Mouse (Mus musculus) frontal cortex, postnatal 14 days (tissue): ENCODE measurements around the gene Aldh1l1.

ENCODE experiments used
- DNase-seq, 2 experiments: peaks; one replicate each; pipeline ENCODE4 v3.0.0; 2022; ENCODE audit warnings: low spot score in 2 of 2

The Aldh1l1 gene

GRCm38 (mm10) chr6:90590707-90591106, 104.5 kb downstream of the Aldh1l1 start:
- DNase-seq: no peak

GRCm38 (mm10) chr6:90594972-90595371, 108.7 kb downstream of the Aldh1l1 start:
- DNase-seq: no peak

DNA sequence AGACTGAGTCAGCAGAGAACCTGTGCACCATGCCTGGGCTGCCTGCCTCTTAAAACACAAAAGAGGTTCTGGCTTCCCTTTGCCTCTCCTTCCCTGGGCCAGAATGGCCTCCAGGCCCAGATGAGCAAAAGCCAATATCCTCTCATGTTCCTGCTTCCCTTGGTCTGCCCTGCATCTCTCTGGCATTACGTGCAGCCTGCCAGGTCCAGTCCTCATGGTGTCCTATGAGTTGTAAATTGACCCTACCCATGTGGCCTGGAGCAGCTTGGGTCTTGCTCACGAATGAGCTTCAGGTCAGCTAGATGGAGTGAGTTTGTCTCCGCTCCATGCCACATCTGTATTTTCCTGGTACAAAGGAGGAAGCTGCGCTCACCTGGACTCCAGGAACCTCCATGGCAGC, 110.8 kb downstream of the Aldh1l1 start:
- no peak for DNase-seq

- no peak for DNase-seq
Measured at GRCm38 (mm10) chr6:90597592-90597991, 111.4 kb downstream of the Aldh1l1 start.

GRCm38 (mm10) chr6:90598197-90598596, 112.0 kb downstream of the Aldh1l1 start:
- DNase-seq: no peak

GRCm38 (mm10) chr6:90600351-90600750, 114.1 kb downstream of the Aldh1l1 start:
- DNase-seq: no peak

GRCm38 (mm10) chr6:90601736-90602135, 115.5 kb downstream of the Aldh1l1 start:
- DNase-seq: no peak

DNA sequence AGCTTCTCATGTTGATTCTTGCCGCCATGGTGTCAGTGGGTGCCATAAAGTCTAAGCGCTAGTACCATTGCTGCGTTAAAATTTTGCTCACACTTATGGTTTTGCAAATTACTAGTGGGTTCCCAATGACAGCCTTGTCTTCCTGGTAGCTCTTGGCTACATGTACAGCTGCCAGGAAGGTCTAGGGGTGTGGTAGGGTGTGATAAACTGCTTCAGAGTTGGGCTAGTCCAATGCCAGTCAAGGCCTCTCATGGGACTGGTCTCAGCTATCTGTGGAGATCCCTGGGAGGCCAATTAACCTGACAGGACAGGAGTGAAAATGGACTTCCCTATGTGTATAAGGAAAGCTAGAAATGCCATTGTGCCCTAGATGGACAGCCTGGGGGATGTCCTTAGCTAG, 116.1 kb downstream of the Aldh1l1 start:
- DNase-seq: no peak

GRCm38 (mm10) chr6:90603126-90603525, 116.9 kb downstream of the Aldh1l1 start:
- no peak for DNase-seq

DNA sequence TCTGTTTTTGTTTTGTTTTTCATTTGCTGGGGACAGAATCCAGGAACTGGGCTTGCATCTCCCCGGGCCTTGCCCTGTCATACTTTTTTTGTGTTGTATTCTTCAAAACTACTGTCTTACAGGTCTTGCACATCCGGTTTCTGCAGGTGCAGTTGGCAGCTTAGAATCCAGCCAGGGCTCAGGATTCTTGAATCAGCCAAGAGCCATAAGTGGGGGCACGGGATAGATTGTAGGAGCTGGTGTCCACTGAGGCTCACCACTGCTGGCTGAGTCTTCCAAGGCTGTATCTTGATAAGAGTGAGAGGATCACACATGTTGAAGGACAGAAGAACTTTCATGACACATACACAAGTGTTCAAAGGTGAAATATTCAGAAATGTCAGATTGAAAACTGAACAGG, 117.9 kb downstream of the Aldh1l1 start:
- no peak for DNase-seq

- DNase-seq: peak; percentile 71 to 81
Measured at GRCm38 (mm10) chr6:90604533-90605297, 118.5 kb downstream of the Aldh1l1 start, which contains the start of gene Slc41a3. Gene Slc41a3 (plus strand): TSS chr6:90604725.

- no peak for DNase-seq
Measured at GRCm38 (mm10) chr6:90605298-90605665, 119.1 kb downstream of the Aldh1l1 start.

GRCm38 (mm10) chr6:90606538-90606937, 120.3 kb downstream of the Aldh1l1 start:
- DNase-seq: no peak

DNA sequence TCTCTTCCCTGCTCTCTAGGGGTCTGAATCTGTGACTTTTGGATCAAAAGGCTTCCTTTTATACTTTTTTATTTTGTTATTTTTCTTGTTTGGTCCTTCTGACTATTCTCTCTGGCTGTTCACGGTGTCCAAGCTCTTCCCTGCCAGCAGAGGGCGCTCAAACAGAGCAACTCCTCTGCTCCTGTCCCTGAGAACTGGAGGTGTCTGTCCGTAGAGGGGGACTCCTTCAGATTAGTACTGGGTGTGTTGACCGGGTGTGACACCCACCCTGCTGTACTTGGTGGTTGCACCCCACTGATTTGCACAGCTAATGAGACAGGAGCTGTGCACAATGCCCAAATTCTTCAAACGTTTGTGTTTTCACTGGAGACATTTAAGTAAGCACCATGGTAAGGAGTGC, 121.0 kb downstream of the Aldh1l1 start:
- DNase-seq: no peak

DNA sequence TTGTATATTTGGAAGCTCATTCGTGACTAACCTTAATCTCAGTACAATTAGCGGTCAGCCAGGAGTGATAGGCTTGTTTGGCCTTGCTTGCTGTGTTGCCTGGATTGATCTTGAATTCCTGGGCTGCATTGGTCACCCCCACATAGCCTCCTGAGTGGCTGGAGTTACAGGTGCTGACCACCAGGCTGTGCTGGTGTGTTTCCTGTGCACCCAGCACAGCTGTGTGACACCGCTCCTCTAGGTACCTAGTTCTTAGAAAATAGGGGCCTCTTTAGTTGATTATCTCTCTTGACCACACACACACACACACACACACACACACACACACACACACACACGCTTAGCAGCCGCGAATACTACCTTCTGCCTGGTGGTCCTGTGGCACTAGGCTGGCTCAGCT, 122.0 kb downstream of the Aldh1l1 start:
- DNase-seq: no peak

- DNase-seq: no peak
Measured at GRCm38 (mm10) chr6:90610248-90610647, 124.0 kb downstream of the Aldh1l1 start.

DNA sequence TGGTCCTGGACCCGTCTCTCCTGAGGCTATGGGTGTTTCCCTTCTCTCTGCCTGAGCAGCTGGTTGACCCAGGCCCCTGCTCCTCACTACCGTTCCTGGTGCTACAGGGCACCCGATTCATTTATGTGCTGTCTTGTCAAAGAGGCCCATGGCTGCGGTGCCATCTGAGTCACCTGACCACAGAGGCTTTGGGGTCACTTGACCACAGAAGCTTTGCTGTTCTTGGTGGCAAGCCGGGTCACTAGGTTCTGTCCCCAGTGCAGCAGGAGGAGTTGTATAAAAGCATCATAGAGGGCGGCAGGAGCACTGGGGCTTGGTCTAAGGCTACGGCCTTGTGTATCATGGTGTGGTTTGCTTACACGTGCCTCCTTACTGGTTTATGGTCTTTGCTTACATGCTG, 127.0 kb downstream of the Aldh1l1 start:
- no peak for DNase-seq

- DNase-seq: no peak
Measured at GRCm38 (mm10) chr6:90615362-90615761, 129.1 kb downstream of the Aldh1l1 start.

GRCm38 (mm10) chr6:90615991-90616390, 129.8 kb downstream of the Aldh1l1 start:
- DNase-seq: no peak

DNA sequence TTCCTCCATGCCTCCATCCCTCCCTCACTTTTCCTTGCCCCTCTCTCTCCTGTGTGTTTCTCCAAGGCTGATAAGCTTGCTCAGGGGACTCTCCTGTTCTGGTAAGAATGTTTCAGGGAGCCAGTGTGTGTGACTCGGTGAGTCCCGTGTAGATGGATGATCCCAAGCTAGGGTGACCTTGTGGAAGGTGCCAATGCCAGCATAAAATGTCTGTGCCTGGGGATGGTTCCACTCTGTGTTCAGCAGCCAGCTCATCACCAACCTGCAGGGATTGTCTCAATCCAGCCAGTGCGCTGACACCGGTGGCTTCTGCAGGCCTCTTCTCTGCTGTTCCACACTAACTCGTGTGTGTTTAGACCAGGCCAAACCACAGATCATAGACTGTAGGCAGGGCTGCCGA, 130.3 kb downstream of the Aldh1l1 start:
- DNase-seq: no peak

GRCm38 (mm10) chr6:90618274-90618673, 132.0 kb downstream of the Aldh1l1 start:
- no peak for DNase-seq

GRCm38 (mm10) chr6:90618821-90619636, 132.8 kb downstream of the Aldh1l1 start:
- DNase-seq: peak in 1 of 2 experiments; percentile 22

- no peak for DNase-seq
Measured at GRCm38 (mm10) chr6:90619936-90620335, 133.7 kb downstream of the Aldh1l1 start.
